Mouse (Mus musculus): ENCODE measurements around the gene Ppm1j. TPM values are rescaled to one million over a fixed set of nuclear protein-coding genes. Genes with fewer than 3 reads are reported as not detected.
"Not testable (repeated sequence)": the region's sequence is repeated elsewhere in the genome, so short reads cannot be mapped to it uniquely, and the experiment has no call there.

The Ppm1j gene
- polyA plus RNA-seq, 1 experiment from 2014 or later, result 3.1 TPM

DNA sequence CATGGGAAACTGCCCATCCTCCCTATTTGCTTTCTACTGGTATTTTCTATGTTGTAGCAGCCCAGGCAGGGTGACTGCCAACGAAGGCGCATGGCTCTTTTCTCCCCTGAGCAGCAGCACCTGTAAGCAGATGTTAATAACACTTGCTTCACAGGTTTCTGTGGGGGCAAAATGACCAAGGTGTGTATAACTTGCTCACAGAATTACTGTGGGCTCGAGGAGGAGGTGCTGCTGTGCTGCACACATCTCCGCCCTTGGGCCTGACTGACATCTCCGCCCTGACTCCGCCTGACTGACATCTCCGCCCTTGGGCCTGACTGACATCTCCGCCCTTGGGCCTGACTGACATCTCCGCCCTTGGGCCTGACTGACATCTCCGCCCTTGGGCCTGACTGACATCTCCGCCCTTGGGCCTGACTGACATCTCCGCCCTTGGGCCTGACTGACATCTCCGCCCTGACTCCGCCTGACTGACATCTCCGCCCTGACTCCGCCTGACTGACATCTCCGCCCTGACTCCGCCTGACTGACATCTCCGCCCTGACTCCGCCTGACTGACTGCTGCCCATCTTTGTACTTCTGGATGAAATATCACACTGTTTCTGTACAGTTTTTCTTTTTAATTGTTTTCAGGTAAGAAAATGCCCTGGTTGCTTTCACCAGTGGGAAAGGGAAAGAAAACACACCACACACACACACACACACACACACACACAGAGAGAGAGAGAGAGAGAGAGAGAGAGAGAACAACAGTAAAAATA, 18.6 kb upstream of the Ppm1j start:
- H3K4me2 ChIP-seq (ENCODE audit: low read depth, low read length); ATAC-seq (ENCODE audit: low read depth); H3K4me3 ChIP-seq (ENCODE audit: low read length); H3K27me3 ChIP-seq (ENCODE audit: control insufficient read depth, insufficient read depth, low read depth, low read length); H3K36me3 ChIP-seq (ENCODE audit: control insufficient read depth, insufficient read depth, low read length); H3K9me3 ChIP-seq (ENCODE audit: control insufficient read depth, low read length); H3K4me1 ChIP-seq (replicated peaks; ENCODE audit: control insufficient read depth, insufficient read depth, low read length); H3K27ac ChIP-seq (ENCODE audit: low read length); H3K9ac ChIP-seq (ENCODE audit: low read length): not testable (repeated sequence)
- WGBS, result 19% methylated on average over 19 of the region's 20 CpGs

DNA sequence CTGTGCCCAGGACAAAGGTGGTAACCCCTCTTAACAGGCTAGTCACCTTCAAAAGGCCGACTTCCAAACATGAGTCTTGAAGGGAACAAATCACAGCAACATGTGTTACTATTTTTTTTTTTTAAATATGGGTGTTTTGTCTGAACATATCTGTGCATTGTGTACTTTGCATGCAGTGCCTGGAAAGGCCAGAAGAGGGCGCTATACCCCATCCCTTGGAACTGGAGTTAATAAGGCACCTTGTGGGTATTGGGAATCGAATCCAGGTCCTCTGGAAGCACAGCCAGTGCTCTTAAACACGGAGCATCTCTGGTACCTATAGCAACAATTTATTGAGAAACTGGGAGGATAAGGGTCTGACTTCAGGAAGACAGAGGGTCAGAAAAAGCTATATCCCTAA, 15.8 kb upstream of the Ppm1j start:
- Histone ChIP-seq H3K4me3 (ENCODE audit: low read length) (no peak overlapping the region), H3K9ac (ENCODE audit: low read length) (no peak overlapping the region), H3K27ac (ENCODE audit: low read length) (no peak overlapping the region), H3K36me3 (ENCODE audit: control insufficient read depth, insufficient read depth, low read length) (no peaks in the 10 kb centered on the region), H3K27me3 (ENCODE audit: control insufficient read depth, insufficient read depth, low read depth, low read length) (no peaks in the 10 kb centered on the region), H3K4me1 (replicated peaks; ENCODE audit: control insufficient read depth, insufficient read depth, low read length) (no peaks in the 10 kb centered on the region), H3K9me3 (ENCODE audit: control insufficient read depth, low read length) (no peaks in the 10 kb centered on the region), H3K4me2 (ENCODE audit: low read depth, low read length) (no peak overlapping the region)
- WGBS, result 21% methylated on average over 4 of the region's 4 CpGs
- no peak for ATAC-seq (ENCODE audit: low read depth)

DNA sequence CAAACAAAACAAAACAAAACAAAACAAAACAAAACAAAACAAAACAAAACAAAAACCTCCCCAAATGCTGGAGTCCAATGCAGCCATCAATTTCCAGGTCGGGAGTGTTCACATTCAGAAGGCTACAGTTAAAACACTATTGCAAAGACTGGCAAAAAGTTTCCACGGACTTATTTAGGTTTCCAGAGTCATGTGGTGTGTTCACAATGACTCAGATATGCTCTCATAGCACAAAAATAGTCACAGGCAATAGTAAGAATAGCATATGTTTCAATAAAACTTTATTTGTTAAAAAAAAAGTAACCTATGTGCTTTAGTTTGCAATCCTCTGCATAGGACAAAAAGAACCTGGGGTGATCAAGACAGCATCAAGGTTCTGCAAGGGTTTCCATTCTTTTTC, 13.7 kb upstream of the Ppm1j start:
- Histone ChIP-seq H3K9me3 (ENCODE audit: control insufficient read depth, low read length) (no peaks in the 10 kb centered on the region), H3K9ac (ENCODE audit: low read length) (no peak overlapping the region), H3K4me1 (replicated peaks; ENCODE audit: control insufficient read depth, insufficient read depth, low read length) (no peaks in the 10 kb centered on the region), H3K4me2 (ENCODE audit: low read depth, low read length) (no peak overlapping the region), H3K27me3 (ENCODE audit: control insufficient read depth, insufficient read depth, low read depth, low read length) (no peaks in the 10 kb centered on the region), H3K27ac (ENCODE audit: low read length) (no peak overlapping the region), H3K36me3 (ENCODE audit: control insufficient read depth, insufficient read depth, low read length) (no peaks in the 10 kb centered on the region), H3K4me3 (ENCODE audit: low read length) (no peak overlapping the region)
- 65% methylated on average over 2 of the region's 2 CpGs for WGBS
- no peak for ATAC-seq (ENCODE audit: low read depth)

DNA sequence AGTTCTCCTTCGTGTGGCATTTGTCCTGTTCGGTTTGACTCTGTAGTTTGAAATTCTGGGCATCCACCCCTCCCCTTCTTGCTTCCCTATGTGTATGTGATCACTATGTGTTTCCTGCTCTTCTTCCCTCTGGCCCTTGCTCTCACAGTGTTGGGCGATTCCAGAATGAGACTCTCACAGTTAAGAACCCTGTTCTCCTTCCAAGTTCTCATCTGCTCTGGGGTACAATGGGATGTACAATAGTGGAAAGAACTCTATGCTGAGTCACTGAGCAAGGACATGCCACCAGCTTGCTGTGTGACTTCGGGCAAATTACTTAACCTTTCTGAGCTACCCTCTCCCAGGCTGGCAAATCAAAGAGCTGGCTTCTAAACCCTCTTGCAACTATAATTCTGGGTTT, 13.1 kb upstream of the Ppm1j start:
- no peak for ATAC-seq (ENCODE audit: low read depth)
- no peaks in the 10 kb centered on the region for H3K9me3 ChIP-seq (ENCODE audit: control insufficient read depth, low read length)
- 65% methylated on average over 4 of the region's 4 CpGs for WGBS

DNA sequence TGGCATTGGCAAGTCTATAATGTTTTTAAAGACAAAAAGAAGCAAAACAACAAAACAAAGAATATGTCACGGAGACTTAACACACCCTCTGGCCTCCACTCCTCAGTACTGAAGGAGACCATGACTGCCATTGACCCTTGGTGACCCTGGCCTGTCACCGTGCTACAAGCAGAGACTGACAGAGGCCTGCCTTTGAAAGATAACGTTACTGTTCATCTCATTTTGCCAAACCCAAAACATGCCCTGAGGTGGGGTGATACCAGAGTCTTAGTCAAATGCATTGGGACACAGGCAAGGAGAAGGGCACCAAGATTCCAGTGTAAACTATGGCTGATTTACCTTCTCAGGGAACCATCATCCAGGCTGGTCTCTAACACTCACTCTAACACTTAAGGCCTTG, 11.7 kb upstream of the Ppm1j start:
- no peak overlapping the region for H3K27ac ChIP-seq (ENCODE audit: low read length)
- 53% methylated on average over 3 of the region's 3 CpGs for WGBS
- no peaks in the 10 kb centered on the region for H3K9me3 ChIP-seq (ENCODE audit: control insufficient read depth, low read length)
- no peaks in the 10 kb centered on the region for H3K4me1 ChIP-seq (replicated peaks; ENCODE audit: control insufficient read depth, insufficient read depth, low read length)
- H3K4me2 ChIP-seq (ENCODE audit: low read depth, low read length), result no peak overlapping the region
- H3K4me3 ChIP-seq (ENCODE audit: low read length), result no peak overlapping the region
- no peaks in the 10 kb centered on the region for H3K36me3 ChIP-seq (ENCODE audit: control insufficient read depth, insufficient read depth, low read length)
- no peak for ATAC-seq (ENCODE audit: low read depth)
- H3K9ac ChIP-seq (ENCODE audit: low read length), result no peak overlapping the region
- no peaks in the 10 kb centered on the region for H3K27me3 ChIP-seq (ENCODE audit: control insufficient read depth, insufficient read depth, low read depth, low read length)

More for the DNA sequence above, 13.1 kb upstream of the Ppm1j start:
- H3K27me3 ChIP-seq (ENCODE audit: control insufficient read depth, insufficient read depth, low read depth, low read length), result no peaks in the 10 kb centered on the region
- H3K36me3 ChIP-seq (ENCODE audit: control insufficient read depth, insufficient read depth, low read length), result no peaks in the 10 kb centered on the region
- H3K9ac ChIP-seq (ENCODE audit: low read length), result no peak overlapping the region
- no peaks in the 10 kb centered on the region for H3K4me1 ChIP-seq (replicated peaks; ENCODE audit: control insufficient read depth, insufficient read depth, low read length)
- H3K27ac ChIP-seq (ENCODE audit: low read length), result no peak overlapping the region
- no peak overlapping the region for H3K4me2 ChIP-seq (ENCODE audit: low read depth, low read length)
- H3K4me3 ChIP-seq (ENCODE audit: low read length), result no peak overlapping the region

DNA sequence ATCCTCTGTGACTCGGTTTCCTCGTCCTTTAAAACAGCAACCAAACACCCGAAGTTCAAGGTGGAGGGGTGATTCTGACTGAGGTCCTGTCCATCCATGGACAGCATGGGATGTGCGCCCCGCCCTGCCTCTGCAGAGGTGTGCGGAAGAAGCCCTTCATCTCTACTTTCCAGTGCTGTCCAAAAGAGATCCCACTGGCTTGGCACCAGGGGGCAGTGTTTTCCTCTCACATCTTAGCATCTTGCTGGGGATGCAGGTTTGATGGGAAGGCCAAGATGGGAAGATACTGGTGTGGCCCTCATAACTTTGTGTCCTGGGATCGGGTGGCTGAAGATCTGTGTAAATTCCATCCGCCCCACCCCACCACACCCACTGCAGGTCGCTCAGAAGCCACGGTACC, 10.8 kb upstream of the Ppm1j start:
- no peak for ATAC-seq (ENCODE audit: low read depth)
- Histone ChIP-seq H3K9me3 (ENCODE audit: control insufficient read depth, low read length) (no peaks in the 10 kb centered on the region), H3K36me3 (ENCODE audit: control insufficient read depth, insufficient read depth, low read length) (no peaks in the 10 kb centered on the region), H3K27ac (ENCODE audit: low read length) (no peak overlapping the region), H3K4me1 (replicated peaks; ENCODE audit: control insufficient read depth, insufficient read depth, low read length) (no peaks in the 10 kb centered on the region), H3K4me3 (ENCODE audit: low read length) (no peak overlapping the region), H3K4me2 (ENCODE audit: low read depth, low read length) (no peak overlapping the region), H3K9ac (ENCODE audit: low read length) (no peak overlapping the region), H3K27me3 (ENCODE audit: control insufficient read depth, insufficient read depth, low read depth, low read length) (no peaks in the 10 kb centered on the region)
- WGBS, result 46% methylated on average over 10 of the region's 10 CpGs

DNA sequence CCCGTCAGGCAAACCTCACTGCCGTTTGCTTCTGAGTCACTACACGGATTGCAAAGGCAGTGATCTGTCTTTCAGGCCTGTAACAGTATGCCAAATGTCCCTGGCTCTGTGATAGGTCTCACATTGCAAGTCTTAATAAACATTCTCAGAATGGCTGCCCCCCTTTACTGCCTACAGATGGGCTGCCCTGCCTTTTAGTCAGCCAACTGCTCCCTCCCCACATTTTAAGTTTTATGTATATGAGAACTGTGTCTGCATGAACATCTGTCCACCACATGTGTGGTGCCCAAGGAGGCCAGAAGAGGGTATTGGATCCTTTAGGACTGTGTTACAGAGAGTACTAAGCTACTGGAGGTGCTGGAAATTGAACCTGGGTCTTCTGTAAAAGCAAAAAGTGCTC, 9.9 kb upstream of the Ppm1j start:
- no peaks in the 10 kb centered on the region for H3K9me3 ChIP-seq (ENCODE audit: control insufficient read depth, low read length)
- WGBS, result 41% methylated on average over 3 of the region's 3 CpGs
- H3K27ac ChIP-seq (ENCODE audit: low read length), result no peak overlapping the region
- H3K4me1 ChIP-seq (replicated peaks; ENCODE audit: control insufficient read depth, insufficient read depth, low read length), result no peaks in the 10 kb centered on the region
- H3K36me3 ChIP-seq (ENCODE audit: control insufficient read depth, insufficient read depth, low read length), result no peaks in the 10 kb centered on the region
- no peak overlapping the region for H3K4me3 ChIP-seq (ENCODE audit: low read length)
- H3K27me3 ChIP-seq (ENCODE audit: control insufficient read depth, insufficient read depth, low read depth, low read length), result peaks cover 3% of the 10 kb centered on the region; the same call in 1 of the 2 replicates
- H3K4me2 ChIP-seq (ENCODE audit: low read depth, low read length), result no peak overlapping the region
- H3K9ac ChIP-seq (ENCODE audit: low read length), result no peak overlapping the region
- ATAC-seq (ENCODE audit: low read depth), result no peak

DNA sequence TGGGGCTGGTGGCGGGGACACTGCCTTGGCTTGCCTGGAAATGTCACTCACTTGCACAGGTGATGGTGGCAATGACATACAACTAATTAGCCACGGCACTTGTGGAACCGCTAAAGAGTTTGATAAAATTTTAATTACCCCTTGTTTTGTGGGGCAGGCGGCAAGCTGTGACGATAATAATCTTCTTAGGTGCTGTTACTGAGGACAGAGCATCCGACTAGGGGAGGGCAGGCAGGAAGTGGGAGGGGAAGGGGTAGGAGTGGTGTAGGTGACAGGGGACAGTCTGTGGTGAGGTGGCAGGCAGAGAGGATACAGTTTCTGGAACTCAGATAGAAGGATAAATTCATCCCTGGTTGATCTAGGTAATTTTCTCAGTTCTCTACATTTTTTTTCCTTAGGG, 9.4 kb upstream of the Ppm1j start:
- H3K36me3 ChIP-seq (ENCODE audit: control insufficient read depth, insufficient read depth, low read length), result no peaks in the 10 kb centered on the region
- no peak overlapping the region for H3K9ac ChIP-seq (ENCODE audit: low read length)
- no peak overlapping the region for H3K27ac ChIP-seq (ENCODE audit: low read length)
- H3K4me2 ChIP-seq (ENCODE audit: low read depth, low read length), result no peak overlapping the region
- no peaks in the 10 kb centered on the region for H3K9me3 ChIP-seq (ENCODE audit: control insufficient read depth, low read length)
- WGBS, result 52% methylated on average over 6 of the region's 6 CpGs
- no peak for ATAC-seq (ENCODE audit: low read depth)
- no peak overlapping the region for H3K4me3 ChIP-seq (ENCODE audit: low read length)
- H3K4me1 ChIP-seq (replicated peaks; ENCODE audit: control insufficient read depth, insufficient read depth, low read length), result no peaks in the 10 kb centered on the region
- H3K27me3 ChIP-seq (ENCODE audit: control insufficient read depth, insufficient read depth, low read depth, low read length), result peaks cover 5% of the 10 kb centered on the region

DNA sequence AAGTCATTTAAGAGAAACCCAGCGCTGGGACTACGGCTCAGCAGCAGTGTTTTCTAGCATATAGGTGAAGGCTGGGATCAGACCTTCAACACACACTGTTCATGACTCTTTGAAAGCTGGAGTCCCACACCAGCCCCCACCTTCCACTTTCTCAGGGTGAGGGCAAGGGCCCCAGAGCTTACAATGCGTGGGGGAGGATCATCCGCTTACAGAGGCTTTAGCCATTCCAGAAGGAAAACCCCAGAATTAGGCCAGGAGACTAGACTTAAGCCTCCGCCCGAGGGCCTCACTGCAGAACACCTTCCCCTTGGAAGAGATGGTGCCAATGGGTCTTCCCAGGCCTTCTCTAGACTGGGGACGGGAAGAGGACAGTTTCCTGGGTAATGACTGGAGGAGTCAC, 7.6 kb upstream of the Ppm1j start:
- WGBS, result 82% methylated on average over 7 of the region's 7 CpGs
- no peaks in the 10 kb centered on the region for H3K36me3 ChIP-seq (ENCODE audit: control insufficient read depth, insufficient read depth, low read length)
- H3K4me2 ChIP-seq (ENCODE audit: low read depth, low read length), result no peak overlapping the region
- no peaks in the 10 kb centered on the region; the same call in 1 of the 2 replicates for H3K4me1 ChIP-seq (replicated peaks; ENCODE audit: control insufficient read depth, insufficient read depth, low read length)
- no peaks in the 10 kb centered on the region for H3K9me3 ChIP-seq (ENCODE audit: control insufficient read depth, low read length)
- peaks cover 22% of the 10 kb centered on the region for H3K27me3 ChIP-seq (ENCODE audit: control insufficient read depth, insufficient read depth, low read depth, low read length)
- no peak overlapping the region for H3K9ac ChIP-seq (ENCODE audit: low read length)
- no peak for ATAC-seq (ENCODE audit: low read depth)
- no peak overlapping the region for H3K27ac ChIP-seq (ENCODE audit: low read length)
- no peak overlapping the region for H3K4me3 ChIP-seq (ENCODE audit: low read length)

All from lung, embryonic 16.5 days (tissue).